Mouse (Mus musculus): Measurements from ENCODE around the gene Pdcd11. TPM values are rescaled to one million over a fixed set of nuclear protein-coding genes. Genes with fewer than 3 reads are reported as not detected.

Gene Pdcd11
- polyA plus RNA-seq (2012; rRNA removed): 8.5 and 9.4 TPM in 2 replicates

GRCm38 (mm10) chr19:47090550-47091156 is at the start of gene Pdcd11, which contains the start of gene Usmg5:
Gene Pdcd11 (plus strand): TSS chr19:47090768.
Gene Usmg5 (minus strand): TSS chr19:47090647.
- DNase-seq (ENCODE audit: low read depth): peak; percentile 57

GRCm38 (mm10) chr19:47043608-47044007 is 47.0 kb upstream of the Pdcd11 start:
- no peak for DNase-seq (ENCODE audit: low read depth)

GRCm38 (mm10) chr19:47046343-47046742 is 44.2 kb upstream of the Pdcd11 start:
- DNase-seq (ENCODE audit: low read depth): no peak

- DNase-seq (ENCODE audit: low read depth): no peak
Observed at GRCm38 (mm10) chr19:47047236-47047833, 43.2 kb upstream of the Pdcd11 start.

GRCm38 (mm10) chr19:47049061-47049460 is 41.5 kb upstream of the Pdcd11 start:
- no peak for DNase-seq (ENCODE audit: low read depth)

- DNase-seq (ENCODE audit: low read depth): no peak
Observed at GRCm38 (mm10) chr19:47049840-47050239, 40.7 kb upstream of the Pdcd11 start.

- no peak for DNase-seq (ENCODE audit: low read depth)
Observed at GRCm38 (mm10) chr19:47050271-47051032, 40.1 kb upstream of the Pdcd11 start, which contains the start of gene Pcgf6. Gene Pcgf6 (minus strand): TSS chr19:47050906.

- DNase-seq (ENCODE audit: low read depth): no peak
Observed at GRCm38 (mm10) chr19:47052927-47053326, 37.6 kb upstream of the Pdcd11 start.

GRCm38 (mm10) chr19:47053471-47053870 is 37.1 kb upstream of the Pdcd11 start:
- DNase-seq (ENCODE audit: low read depth): no peak

GRCm38 (mm10) chr19:47057684-47058083 is 32.9 kb upstream of the Pdcd11 start:
- DNase-seq (ENCODE audit: low read depth): no peak

- DNase-seq (ENCODE audit: low read depth): no peak
Observed at GRCm38 (mm10) chr19:47065860-47066259, 24.7 kb upstream of the Pdcd11 start.

GRCm38 (mm10) chr19:47067096-47067882 is 23.3 kb upstream of the Pdcd11 start, which contains the start of gene Taf5:
Gene Taf5 (plus strand): TSS chr19:47067746.
- peak; percentile 59 for DNase-seq (ENCODE audit: low read depth)

GRCm38 (mm10) chr19:47067924-47068611 is 22.5 kb upstream of the Pdcd11 start:
- no peak for DNase-seq (ENCODE audit: low read depth)

GRCm38 (mm10) chr19:47088226-47088625 is 2.3 kb upstream of the Pdcd11 start:
- no peak for DNase-seq (ENCODE audit: low read depth)

GRCm38 (mm10) chr19:47089718-47090525 is 646 bp upstream of the Pdcd11 start:
- DNase-seq (ENCODE audit: low read depth): no peak

- DNase-seq (ENCODE audit: low read depth): no peak
Observed at GRCm38 (mm10) chr19:47101080-47101479, 10.5 kb downstream of the Pdcd11 start.

- no peak for DNase-seq (ENCODE audit: low read depth)
Observed at GRCm38 (mm10) chr19:47104641-47105271, 14.2 kb downstream of the Pdcd11 start.

GRCm38 (mm10) chr19:47118634-47119033 is 28.1 kb downstream of the Pdcd11 start:
- DNase-seq (ENCODE audit: low read depth): no peak

- no peak for DNase-seq (ENCODE audit: low read depth)
Observed at GRCm38 (mm10) chr19:47121054-47121453, 30.5 kb downstream of the Pdcd11 start.

GRCm38 (mm10) chr19:47122802-47123201 is 32.2 kb downstream of the Pdcd11 start:
- no peak for DNase-seq (ENCODE audit: low read depth)

All from gonadal fat pad, adult 2 months (tissue).